Mouse (Mus musculus): Measurements from ENCODE around the gene Rbm8a2. TPM values are rescaled to one million over a fixed set of nuclear protein-coding genes. Genes with fewer than 3 reads are reported as not detected.

Rbm8a2 gene
- polyA plus RNA-seq, 3 experiments from 2014 or later = 0.63 to 2.5 (median 0.72) TPM

Other genes with a start within 250 kb of the Rbm8a2 start
- 10 to 100 TPM in 1 of 3 experiments, 1 to 10 TPM in 2; 2.4 to 24.1 (median 2.8) TPM for gene Exo1, start 98.5 kb downstream of the Rbm8a2 start, polyA plus RNA-seq (2017; shearing (Covaris generic))
- not detected for gene Gm38100, start 58.8 kb downstream of the Rbm8a2 start, polyA plus RNA-seq (2017; shearing (Covaris generic))

All from inflammation-experienced regulatory T-cells, adult 6 months (primary cell).